Mouse (Mus musculus) embryonic fibroblast, embryonic 13.5 days (primary cell): ENCODE measurements around the gene Apobec2.

Source experiments
- CTCF ChIP-seq: IDR thresholded peaks from 2 replicates; pipeline ENCODE4 v1.5.1; 2011; ENCODE audit warnings: mild to moderate bottlenecking, control low read depth, low read length, moderate library complexity, borderline replicate concordance; ENCODE audit not compliant: insufficient read depth
- POLR2A ChIP-seq: IDR thresholded peaks from 2 replicates; pipeline ENCODE4 v1.6.1; 2011; ENCODE audit warnings: low read depth, mild to moderate bottlenecking, control low read depth, low read length, moderate library complexity

GRCm38 (mm10) chr17:48372987-48373386 lies 59.7 kb downstream of the Apobec2 start:
- TF ChIP-seq CTCF: no peak
- no peak for TF ChIP-seq POLR2A
